Mouse (Mus musculus) embryo, embryonic 11.5 days (tissue): Measurements from ENCODE around the gene Nynrin.

Experiments
- DNase-seq: peaks from one replicate; pipeline ENCODE4 v3.0.0-alpha.2; 2012; ENCODE audit warnings: low read depth, low spot score

Nynrin gene

DNA sequence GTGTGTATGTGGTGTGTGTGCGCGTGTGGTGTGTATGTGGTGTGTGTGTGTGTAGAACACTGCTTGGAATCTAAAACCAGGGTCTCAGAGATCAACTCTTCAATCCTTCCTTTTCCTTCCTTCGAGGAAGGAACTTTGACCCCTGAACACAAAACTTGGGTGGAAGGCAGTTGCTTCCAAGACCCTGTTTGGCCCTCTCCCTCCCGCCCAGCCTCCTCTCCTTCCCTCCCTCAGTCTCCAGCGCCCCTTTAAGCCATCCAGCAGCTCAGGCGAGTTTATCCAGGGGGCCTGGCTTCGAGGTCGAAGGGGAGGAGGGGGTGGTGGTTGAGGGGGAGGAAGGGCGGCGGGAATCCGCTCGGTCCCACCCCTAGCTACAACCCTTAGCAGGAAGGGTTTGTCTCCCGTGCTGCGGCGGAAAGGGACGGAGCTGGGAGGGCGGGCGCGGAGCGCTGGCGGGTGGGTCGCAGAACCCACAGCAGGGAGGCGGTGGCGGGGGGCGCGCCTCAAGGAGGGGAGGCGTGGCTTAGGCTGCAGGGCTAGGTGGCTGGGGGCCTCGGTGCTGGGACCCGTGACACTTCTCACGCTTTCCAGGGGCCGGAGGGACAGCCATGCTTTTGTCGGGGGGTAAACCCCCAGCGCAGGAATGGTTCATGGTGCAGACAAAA, at the start of gene Nynrin:
Gene Nynrin (plus strand): TSS at position 390 of the 665 bp plus-strand sequence.
- DNase-seq = peak; percentile 80

DNA sequence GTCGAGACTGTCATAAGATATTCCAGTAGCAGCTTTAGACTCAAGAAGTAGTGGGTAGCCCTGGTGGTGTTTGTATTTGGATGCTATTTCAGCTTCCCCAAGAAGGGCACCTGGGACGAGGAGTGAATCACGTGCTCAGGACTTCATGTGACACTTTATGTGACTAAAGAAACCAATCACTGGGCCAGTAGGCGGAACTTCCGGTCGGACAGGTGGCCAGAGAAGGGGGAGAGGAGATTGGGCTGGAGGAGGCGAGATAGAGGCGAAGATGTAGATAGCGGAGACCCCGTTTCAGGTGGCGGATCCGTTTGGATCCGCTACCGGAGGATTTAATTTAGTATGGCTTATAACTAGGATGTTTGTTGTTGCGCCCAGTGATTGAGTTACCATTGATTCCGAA, 38.9 kb upstream of the Nynrin start:
- DNase-seq = peak; percentile 76

DNA sequence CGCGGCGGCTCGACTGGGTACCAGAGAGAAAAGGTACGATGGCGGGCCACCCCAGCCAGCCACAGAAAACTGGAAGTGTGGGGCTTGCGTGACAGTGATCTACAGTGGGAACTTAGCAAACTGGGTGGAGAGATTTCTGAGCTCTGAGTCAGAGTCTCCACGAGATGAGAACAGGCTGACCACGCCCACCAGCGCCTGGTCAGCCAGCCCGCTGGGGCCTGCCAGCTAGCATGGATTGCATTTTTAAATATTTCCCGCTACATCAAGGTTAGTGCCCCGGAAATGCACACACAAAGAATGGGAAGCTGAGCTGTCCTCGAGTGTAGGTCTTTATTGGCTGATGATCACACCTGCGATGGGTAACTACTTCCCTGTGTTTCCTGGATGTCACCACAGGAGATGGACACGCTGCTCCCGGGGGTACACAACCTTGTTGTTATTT, 38.5 kb upstream of the Nynrin start:
- DNase-seq = no peak

DNA sequence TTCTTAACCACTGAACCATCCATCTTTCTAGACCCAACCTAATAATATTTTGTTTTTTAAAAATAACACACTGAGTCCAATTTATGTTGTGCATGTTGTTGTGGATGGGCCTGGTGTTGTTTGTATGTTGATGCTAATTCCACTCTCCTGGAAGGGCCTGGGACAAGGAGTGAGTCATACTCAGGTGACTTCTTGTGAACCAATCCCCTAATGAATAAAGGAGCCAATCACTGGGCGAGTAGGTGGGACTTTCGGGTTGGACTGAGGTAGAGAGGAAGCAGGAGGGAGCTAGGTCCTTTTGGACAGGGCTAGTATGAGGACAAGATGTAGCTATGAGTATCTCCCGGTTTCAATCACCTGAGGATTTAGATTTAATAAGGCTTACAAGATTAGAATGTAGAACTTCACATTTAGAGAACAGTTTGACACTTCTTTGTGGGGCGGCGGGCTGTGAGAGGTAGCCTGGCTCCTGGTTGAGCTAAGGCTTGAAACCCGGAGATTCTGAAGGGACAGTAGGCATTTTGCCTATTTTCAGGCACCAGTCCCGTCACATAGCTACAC, 33.9 kb upstream of the Nynrin start:
- DNase-seq = no peak

DNA sequence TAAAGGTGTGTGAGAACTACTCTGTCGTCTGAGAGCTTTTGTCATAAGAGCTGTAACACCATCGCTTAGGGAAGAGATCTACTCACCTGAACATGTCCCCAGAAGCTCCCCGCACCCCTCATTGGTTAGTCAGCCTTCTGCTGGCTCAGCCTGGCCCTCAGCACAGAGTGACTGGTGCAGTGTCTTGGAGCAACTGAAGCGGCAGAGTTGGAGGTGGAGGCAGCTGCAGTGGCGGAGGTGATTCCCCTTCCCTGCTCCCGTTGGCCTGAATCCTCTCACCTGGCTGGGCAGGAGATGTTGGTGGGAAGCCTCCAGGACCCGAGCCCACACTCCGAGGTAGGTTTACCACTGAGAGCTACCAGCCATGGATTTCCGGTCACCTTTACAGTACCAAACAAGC, 33.2 kb upstream of the Nynrin start:
- DNase-seq = no peak

DNA sequence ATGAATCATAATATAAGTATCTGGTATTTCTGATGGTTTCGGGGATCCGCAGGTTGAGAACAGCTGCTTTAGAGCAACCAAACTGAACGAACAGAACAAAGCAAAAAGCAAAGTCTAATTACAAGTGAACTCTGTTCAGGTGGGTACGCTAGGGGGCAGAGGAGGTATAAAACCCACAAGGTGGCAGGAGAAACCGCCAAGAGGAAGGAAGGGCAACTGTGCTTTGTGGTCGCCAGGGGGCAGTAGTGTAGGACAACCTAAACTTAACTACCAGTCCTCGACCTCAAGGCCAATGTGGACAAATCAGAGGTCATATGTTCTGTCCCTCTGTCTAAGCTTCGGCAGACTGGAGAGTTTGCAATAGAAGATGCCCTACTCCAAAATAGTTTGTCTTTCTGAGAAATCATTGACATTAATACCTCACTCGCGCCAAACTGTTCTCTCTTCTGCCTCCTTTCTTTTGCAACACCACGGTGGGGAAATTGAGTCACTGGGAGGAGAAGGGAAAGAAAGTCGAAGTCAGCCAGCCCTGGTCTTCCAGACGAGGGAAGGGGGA, 31.3 kb upstream of the Nynrin start:
- peak; percentile 80 for DNase-seq

DNA sequence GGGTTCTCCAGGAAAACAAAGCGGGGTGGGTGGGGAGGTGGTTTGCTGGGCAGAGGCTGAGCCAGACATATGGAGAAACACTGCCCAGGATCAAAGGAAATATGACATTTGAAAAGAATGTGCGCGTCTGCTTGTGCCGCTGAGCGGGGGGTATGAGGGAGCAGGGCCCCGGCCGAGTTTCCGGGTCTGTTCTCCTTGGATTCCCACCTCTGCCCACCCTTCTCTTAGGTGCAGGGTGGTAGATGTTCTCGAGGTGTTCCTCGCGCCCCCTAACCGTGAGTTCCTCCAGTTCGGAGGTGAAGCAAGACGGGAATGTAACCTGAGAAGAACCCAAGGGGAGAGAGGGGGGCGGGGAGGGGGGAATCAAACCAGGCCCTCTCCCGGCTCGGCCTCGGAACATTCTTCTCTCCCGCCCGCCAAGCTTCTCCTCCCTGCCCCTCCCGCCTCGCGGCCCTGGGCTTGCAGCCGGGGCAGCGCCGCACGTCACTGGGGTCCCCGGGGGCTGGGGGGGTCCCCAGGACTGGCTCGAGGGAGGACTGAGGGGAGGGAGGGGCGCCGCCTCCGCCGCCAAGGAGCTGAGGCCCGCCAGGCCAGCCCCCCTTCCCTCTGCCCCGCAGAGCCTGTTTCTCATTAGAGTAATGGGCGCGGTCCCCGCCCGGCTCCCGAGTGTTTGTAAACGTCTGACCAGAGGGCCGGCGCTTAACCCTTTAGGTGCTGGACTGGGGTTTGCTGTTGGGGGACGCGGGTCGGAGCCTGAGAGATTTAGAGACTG, 30.6 kb upstream of the Nynrin start, which contains the start of gene Nfatc4:
Gene Nfatc4 (plus strand): TSS at position 154 of the 772 bp plus-strand sequence.
- DNase-seq = peak; percentile 90

DNA sequence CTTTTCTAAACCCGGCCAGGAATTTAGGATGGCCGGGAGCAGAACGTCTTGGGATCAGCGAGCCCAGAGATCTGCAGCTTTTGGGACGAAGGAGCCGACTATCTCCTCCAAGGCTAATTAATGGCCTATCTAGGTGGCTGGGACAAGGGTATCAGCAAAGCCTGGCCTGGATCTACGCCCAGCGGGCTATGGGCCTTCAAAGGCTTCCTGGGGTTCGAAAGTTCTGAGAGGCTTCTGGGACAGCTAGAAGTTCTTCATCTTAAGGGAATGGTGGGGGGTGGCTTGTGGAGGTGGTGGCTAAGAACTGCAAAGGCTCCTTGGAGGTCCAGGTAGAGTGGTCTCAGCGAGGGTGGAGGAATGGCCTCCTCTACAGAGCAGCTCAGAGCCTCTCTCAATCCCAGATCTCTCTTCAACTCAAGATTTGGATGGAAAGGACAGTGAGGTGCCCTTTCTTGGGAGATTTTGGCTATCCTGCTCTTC, 29.8 kb upstream of the Nynrin start:
- DNase-seq = no peak

DNA sequence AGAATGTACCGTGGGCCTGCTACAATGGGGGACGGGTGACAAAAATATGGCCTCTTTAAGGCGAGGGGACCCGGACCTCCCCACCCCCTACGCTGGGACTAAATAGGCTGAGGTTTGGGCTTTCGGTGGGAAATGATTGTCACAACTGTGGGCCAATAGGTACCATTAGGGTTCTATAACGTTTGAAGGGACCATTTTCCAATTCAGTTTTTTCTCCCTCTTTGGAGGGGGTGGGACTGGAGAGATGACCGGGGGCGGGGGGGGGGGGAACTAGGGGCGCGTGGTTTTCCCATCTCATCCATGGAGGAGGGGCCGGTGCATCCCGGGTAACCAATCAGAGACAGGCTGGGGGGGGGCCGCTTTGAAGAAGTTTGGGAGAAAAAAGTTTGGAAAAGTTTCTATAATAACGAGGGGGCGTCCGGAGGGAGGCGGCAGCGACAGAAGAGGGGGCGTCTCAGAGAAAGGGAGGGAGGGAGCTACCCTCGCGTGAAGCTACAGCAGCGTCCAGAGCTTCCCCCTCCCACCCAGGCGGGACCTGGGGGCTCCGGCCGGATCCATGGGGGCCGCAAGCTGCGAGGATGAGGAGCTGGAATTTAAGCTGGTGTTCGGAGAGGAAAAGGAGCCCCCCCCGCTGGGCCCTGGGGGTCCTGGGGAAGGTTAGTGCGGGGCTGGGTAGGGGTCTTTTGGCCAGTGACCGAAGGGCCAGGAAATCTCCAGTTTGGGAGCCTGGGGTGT, 29.2 kb upstream of the Nynrin start:
- peak; percentile 57 for DNase-seq

DNA sequence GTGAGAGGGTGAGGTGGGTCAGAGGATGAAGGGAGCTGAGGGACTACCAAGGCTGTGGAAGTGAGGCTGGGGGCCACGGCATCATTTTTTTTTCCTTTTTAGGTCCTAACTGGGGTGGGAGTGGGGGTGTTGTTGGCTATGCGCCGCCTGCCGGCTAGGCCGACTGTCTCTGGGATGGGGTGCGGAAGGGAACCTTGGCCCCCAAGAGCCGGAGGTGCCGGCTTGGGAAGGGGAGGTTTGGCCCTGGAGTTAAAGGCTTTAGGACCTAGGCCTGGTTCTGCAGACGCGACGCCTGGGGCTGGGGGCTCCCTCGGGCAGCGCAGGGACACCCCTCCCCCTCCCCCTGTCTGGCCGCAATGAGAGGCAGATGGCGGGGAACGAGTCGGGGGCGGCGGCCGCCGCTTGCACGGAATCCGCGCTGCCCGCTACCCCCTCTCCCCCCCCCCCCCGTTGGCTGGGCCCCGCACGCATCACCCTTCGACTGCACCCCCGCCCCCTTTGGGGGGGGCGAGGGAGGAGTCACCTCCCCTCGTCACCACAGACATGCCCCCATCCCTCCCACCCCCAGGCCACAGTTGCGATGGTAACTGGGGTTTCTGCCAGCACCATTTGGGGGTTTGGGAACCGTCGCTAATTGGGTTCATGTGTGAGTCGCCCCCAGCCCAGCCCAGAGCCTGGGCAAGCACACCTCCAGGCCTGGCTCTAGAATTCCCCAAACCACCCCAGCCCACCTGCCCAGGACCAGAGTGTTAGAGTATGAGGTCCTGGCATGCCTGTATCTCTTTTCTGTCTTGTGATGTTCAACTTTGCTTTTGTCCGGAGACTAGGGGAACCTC, 28.4 kb upstream of the Nynrin start:
- no peak for DNase-seq

DNA sequence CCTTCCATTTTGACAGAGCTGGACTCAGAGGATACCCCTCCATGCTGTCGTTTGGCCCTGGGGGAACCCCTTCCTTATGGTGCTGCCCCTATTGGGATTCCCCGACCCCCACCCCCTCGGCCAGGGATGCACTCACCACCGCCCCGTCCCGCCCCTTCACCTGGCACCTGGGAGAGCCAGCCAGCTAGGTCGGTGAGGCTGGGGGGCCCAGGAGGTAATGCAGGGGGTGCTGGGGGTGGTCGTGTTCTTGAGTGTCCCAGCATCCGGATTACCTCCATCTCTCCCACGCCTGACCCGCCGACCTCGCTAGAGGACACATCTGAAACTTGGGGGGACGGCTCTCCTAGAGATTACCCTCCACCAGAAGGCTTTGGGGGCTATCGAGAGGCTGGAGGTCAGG, 27.7 kb upstream of the Nynrin start:
- no peak for DNase-seq

DNA sequence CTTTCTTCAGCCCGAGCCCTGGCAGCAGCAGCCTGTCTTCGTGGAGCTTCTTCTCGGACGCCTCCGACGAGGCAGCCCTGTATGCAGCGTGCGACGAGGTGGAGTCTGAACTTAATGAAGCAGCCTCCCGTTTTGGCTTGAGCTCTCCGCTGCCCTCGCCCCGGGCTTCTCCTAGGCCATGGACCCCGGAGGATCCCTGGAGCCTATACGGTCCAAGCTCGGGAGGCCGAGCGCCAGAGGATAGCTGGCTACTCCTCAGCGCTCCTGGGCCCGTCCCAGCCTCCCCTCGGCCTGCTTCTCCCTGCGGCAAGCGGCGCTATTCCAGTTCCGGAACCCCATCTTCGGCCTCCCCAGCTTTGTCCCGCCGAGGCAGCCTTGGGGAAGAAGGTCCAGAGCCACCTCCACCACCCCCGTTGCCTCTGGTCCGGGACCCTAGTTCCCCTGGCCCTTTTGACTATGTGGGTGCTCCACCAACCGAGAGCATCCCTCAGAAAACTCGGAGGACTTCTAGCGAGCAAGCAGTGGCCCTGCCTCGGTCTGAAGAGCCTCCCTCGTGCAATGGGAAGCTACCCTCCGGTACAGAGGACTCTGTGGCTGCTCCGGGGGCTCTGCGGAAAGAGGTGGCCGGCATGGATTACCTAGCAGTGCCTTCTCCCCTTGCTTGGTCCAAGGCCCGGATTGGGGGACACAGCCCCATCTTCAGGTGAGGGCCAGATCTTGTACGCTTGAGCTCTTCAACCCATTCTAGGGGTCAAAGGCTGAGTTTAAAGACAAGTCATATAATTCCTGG, 27.1 kb upstream of the Nynrin start:
- no peak for DNase-seq

DNA sequence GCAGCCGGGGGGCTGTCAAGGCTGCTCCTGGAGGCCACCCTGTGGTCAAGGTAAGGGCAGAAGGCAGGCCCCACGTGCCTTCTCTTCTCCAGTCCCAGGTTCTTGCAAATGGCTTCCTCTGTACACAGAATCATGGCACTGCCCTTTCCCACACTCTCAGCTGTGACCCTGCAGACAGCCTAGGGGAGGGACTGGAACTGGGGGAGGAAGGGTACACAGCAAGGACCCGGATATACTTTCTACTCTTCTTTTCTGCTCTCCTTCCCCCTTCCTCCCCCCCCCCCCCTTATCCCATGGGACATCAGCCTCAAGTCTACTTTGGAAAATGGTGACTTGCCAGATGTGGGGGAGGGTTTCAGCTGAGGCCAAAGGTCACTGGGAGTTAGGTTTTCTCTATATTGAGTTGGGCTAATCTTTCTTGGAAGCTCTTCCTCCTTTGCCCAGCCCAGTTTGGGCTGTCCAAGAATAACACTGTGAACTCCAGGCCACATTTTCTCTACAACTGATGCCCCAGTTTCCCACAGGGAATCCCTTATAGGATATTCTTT, 25.0 kb upstream of the Nynrin start:
- DNase-seq = no peak

DNA sequence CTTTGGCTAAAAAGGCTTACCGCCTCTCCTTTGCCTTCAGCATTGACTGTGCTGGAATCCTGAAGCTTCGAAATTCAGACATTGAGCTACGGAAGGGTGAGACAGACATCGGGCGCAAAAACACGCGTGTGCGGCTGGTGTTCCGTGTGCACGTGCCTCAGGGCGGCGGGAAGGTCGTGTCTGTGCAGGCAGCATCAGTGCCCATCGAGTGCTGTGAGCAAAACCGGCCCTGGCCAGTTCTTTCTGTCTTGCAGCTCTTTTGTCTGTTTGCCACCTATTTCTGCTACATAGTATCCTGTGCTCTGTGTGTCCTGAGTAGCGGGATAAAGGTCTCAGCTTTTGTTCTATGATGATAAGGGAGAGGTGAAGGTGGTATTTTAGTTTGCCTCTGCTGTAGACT, 24.0 kb upstream of the Nynrin start:
- no peak for DNase-seq

DNA sequence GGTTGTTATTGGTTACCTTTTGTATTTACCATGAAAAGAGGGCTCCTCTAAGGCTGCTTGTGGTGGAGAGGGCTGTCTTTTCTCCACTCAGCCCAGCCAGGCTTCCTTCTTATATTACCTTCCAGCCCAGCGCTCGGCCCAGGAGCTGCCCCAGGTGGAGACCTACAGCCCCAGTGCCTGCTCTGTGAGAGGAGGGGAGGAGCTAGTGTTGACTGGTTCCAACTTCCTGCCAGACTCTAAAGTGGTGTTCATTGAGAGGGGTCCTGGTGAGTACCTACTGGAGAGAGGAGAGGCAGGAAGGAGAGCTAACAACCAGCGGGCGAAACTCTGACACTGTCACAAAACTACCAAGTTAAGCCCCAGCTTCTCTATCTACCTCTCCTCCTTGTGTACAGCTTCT, 23.5 kb upstream of the Nynrin start:
- no peak for DNase-seq

DNA sequence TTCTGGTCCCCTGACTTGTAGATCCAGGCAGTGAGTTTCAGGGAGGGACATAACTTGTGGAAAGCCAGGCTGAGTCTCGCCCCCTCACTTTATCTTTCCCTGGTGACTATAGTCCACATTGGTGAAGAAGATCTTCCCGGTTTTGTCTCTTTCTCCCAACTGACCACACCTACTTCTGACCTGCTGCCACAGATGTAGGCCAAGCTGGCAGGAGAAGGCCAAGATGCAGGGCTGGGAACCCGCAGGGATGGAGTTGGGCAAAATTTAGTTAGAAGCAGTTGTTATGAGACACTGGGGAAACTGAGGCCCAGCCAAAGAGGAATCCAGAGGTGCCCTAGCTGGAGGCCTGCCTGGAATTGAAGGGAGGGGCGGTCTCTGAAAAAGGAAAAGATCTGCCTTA, 20.7 kb upstream of the Nynrin start:
- DNase-seq = no peak

DNA sequence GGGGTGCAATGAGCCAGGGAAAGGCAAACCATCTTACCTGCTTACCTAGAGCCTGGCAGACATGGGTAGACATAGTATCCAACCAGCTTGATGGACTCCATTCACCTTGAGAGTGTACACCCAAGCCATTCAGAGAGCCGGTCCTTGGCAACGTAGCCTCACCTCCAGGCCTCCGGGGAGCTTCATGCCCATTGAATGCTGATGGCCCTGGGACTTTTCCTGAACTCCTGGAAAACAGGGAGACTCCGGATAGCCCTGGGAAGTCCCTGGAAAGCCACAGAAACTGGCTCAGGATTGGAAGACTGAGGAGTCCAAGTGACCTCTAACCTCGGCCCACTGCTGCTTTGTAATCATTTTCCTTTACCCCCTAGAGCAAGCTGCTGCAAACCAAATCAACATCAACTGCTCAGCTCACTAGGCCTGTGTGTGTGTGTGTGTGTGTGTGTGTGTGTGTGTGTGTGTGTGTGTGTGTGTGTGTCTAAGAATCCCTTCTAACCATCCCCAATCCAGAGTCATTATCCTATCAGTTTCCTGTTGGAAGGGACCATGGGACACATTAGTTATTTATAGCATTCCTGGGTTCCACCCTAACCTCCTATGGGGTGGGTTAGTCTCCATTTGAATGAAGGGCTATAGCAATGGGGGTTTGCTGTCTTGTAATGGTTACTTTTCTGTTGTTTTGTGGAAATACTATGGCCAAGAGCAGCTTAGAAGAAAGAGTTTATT, 18.8 kb upstream of the Nynrin start:
- no peak for DNase-seq

DNA sequence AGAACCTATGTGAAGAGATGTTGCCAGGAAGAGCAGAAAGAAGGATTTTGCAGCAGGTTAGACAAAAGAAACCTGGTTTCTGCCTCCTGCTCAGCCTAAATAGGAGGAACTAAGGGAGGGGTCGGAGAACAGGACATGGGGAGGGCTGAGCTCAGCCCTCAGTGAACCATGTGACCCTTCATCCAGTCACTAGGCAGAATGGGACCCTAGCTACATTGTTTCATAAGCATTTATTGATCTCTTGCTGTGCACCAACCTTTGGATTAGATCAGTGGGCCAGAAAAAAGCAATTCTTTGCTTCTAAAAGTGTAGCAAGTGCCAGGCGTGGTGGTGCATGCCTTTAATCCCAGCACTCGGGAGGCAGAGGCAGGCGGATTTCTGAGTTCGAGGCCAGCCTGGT, 15.5 kb upstream of the Nynrin start:
- DNase-seq = no peak

DNA sequence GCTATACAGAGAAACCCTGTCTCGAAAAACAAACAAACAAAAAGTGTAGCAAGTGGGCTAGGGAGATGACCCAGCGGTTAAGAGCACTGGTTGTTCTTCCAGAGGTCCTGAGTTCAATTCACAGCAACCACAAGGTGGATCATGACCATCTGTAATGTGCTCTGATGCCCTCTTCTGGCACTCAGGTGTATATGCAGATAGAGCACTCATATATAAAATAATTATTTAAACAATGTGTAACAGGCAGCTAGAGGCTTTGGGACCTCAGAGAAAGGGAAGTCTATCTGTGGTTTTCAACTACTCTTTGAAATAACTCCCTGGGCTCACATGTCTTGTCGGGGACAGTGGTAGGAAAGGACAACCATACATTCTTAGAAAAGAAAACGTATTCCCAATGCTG, 15.1 kb upstream of the Nynrin start:
- DNase-seq = no peak
